Mouse (Mus musculus) layer of hippocampus, adult 8-10 months (tissue): Measurements from ENCODE around the gene Ypel5. TPM values are rescaled to one million over a fixed set of nuclear protein-coding genes. Genes with fewer than 3 reads are reported as not detected.

Experiments used
- DNase-seq, 2 experiments: peaks; one replicate each; pipeline ENCODE4 v3.0.0; 2022; ENCODE audit warnings: low spot score in 2 of 2
- total RNA-seq, 4 experiments: library from RNA; stranded (reverse); gene quantifications; 2 replicates each; pipeline ENCODE4 v1.2.4; 2022

Gene Ypel5
- total RNA-seq: 100 to 1,000 TPM in 1 of 4 experiments, 10 to 100 TPM in 3; 84.4 to 103 (median 92.3) TPM

DNA sequence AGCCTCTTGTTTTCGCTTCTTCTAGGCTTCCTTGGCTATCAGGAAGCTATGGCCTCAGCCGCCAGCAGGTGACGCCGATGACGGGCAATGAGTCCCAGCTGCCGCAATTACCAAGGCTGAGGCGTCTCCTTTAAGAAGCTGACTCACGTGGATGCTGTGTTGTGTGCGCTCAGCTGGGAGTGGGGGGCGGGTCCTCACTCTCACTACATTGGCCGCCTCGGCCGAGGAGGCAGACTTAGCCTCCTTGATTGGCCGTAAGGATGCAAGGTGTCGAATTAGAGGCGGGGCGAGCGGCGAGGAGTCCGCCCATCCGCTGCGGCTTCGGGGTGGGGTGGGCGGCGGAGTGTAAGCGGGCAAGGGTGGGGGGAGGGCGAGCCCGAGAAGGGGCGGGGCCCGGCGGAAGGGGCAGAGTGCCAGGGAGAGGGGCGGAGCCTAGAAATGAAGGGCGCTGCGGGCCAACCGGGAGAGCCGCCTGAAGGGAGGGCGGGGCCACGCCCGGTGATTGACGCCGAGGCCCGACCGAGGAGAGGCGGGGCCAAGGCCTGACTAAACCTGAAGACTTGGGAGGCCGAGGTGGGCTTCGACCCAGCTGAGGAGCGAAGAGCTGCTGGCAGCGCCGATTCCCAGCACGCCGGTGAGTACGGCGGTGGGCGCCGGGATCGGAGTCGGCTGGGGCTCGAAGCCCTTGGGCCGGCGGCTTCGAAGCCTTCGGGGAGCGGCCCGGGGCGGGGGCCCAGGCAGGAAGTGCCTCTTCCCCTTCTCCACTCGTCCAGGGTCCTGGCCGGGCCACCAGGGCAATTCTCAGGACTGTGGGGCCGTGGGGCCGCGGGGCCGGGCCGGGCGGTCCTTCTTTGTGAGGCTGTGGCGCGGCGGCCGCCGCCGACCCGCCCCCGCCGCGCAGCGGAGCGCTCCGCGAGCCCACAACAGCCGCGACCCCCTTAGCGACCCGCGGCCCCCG lies at the start of gene Ypel5:
Ypel5 (plus strand) TSS at position 296 of the 958 bp plus-strand sequence.
- DNase-seq: peak; percentile 96 to 99

DNA sequence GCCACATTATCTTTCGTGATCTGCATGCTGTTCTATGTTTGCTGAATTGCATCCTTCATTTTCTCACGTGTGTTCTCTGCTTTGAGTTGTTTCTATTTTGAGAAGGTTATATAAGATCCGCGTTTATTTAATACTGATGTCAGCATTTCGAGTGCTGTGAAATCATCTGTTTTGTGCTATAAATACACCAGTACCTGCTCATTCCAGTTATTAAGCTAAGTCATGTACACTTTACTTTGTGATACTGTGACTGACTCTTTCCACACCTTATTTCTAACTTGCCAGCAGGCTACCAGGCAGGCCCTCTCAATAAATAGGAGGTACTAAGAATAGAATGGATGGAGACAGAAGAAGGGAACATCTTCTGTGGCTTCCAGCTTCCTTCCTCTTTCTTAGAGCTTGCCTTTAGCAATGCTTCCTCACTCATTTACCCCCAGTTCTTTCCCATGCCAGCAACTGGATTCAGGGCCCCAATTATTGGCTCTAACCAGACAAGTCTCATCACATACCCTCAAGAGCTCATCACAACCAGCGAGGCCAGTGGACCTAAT lies 48.3 kb upstream of the Ypel5 start:
- DNase-seq: no peak

DNA sequence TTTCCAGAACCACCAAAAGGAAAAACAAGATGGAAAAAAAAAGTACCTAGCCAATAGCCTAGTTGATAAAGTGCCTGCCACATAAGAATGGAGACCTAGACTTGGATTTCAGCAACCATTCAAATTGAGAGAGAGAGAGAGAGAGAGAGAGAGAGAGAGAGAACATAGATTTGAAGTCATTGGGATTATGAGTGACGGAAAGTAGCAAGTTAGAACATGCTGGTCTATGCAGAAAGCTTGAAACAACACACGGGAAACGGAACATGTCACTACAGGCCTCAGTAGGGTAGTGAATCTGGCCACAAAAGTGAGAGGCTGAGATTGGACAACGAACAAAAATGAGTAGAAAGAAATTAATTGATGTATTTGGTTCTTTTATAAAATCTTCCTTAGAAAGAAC lies 43.0 kb upstream of the Ypel5 start:
- no peak for DNase-seq

DNA sequence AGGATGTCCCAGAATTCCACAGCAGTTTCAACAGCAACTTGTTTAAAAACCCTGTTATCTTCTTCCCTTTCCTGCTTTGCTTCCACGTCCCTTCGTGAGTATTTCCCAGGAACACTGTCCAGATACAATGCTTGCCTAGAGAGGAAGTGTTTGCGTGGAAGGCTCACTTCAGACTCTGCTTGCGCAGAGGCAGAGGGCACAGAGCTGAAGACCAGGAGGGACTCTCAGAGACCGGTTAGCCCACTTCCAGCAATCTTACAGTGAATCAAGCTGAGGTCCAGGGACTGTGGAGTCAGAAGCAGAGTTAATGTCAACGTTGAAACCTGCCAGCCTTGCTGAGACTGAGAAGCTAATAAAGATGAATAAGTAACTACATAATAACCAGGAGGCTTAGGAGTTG lies 41.6 kb upstream of the Ypel5 start:
- no peak for DNase-seq

DNA sequence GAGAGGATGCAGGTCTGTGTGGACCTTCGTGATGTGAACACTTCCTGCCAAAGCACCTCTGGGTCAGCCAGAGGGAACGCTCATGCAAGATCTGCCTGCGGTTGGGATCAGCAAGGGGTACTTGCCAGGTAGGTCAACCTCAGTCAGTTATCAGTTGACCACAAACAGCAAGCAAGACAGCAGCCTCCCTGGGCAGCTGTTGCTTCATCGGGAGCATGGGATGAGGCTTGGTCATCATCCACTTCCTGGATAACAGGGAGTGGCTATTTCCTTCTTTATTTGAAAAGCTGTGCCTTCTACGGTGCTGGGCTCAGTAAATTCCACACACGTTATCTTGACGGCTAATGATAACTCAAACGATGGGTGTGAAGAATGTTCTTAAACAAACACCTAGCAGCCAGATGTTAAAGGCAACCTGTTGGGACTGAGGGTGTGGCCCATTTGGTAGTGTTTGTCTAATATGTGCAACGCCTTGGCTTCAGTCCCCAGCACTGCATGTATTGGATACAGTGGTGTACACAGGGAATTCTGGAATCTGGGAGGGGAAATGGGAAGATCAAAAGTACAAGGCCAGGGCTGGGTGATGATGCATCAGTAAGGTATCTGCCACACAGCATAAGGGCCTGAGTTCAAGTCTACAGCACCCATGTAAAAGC lies 40.7 kb upstream of the Ypel5 start:
- DNase-seq: no peak

DNA sequence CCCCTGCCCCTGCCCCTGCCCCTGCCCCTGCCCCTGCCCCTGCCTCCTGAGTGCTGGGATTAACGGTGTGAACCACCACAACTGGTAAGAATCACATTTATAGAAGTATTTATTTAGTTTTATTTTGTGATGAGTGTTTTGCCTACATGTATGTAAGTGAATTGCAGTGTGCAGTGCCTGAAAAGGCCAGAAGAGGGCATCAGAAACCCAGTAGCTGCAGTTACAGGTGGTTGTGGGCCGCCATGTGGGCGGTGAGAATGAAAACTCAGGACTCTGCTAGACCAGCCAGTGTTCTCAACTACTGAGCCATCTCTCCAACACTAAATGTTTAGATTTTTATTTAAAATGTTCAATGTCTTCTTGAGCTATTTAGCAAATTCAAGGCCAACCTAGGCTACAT lies 39.7 kb upstream of the Ypel5 start:
- no peak for DNase-seq

DNA sequence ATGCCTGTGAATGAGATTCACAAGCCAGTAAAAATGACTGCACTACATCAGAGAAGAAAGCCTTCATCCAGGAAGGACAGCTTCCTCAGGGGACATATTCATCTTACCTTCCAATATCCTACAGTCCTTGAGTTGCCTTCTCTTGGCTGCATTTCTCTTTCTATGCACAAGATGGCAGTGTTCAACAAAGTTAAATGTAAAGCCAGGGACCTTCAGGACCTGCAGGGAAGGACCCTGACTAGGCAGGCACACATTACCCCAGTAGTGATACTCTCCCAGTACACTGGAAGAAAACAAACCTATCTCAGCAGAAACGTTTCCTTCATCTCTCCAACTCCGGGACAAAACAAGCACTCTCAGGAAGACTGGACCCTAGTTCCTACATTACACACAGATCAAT lies 38.4 kb upstream of the Ypel5 start:
- no peak for DNase-seq

DNA sequence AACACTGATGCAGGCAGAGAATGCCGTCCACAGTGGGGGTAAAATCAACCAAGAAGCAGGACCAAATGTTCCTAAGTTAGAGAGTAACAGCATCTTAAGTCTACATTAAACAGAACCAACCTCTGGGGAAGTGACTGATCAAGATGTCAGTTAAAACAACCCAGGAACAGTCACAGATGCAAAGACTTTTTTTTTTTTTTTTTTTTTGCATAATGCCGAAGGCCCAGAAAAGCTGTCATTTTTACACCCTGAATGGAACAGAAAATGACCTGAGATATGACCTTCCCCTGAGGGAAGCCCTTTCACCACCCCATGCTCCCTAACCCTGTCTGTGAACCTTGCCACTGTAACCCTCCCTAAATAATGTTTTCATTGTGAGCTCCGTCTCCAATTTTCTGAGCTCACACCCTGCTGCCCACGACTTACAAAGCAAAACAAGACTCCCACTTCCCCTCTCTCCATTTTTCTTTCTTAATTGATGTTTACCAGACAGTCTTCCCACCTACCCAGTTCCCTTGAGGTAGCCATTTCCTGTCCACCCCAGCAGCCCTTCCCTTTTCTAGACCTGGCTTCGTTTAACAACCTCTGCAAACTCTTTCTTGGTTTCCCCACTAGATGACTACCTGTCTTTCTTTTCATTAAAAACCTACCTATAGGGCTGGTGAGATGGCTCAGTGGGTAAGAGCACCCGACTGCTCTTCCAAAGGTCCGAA lies 26.2 kb upstream of the Ypel5 start:
- DNase-seq: no peak

DNA sequence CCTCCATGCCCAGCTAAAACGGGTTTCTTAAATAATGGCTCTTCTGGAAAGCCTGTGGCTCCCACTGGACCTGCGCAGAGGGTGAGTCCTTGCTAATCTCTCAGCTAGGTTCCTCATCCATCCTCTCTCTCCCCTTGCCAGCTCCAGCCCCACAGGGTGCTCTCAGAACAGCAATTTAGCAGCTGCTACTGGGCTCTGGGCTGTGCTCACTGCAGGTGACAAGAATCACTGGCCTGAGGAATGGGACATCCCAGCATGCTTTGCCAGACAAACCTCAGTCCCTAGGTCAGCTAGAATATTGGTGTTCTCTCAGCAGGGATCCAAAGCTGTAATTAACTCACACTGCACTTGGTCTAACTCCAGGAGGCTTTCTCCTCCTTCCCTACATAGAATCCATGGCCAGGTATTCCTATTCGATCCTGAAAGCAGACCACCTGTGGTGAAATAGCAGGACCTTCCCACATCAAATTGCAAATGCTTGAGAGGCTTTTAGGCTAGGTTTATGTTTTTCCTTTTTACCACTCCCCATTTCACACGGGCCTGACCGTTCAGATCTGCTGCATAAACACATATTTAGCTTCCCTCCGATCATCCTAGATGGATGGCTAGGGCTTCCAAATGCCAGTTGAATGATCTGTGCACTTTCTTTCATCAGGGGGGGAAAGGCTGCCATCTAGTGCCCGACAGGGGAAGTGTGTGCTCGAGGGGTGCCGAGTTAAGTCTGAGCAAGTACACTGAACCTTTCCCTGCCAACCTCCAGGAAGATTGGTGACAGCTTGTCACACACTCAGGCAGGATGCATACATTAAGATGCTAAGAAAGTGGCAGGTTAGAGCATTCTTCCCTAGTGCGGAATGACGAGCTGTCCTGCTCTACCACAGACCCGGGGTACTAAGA lies 22.6 kb upstream of the Ypel5 start:
- peak in 1 of 2 experiments; percentile 75 for DNase-seq

DNA sequence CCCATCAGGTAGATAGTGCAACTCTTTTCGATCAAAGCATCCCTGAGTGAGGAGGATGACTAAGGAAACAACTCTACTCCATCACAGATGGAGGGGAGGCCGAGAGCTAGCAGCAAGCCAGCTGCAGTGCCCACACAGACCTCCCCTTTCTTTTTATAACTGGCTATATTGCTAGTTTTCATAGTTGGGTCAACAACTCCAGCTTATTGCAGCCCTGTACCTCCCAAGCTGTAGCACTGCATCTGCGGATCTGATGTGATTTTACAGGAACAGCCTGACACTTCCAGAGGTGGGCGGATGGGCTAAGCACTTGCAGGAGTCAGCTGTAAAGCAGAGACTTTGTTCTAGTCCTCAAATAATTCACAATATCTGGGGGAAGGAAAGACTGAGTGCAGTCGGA lies 18.7 kb upstream of the Ypel5 start:
- DNase-seq: peak; percentile 39 to 45

DNA sequence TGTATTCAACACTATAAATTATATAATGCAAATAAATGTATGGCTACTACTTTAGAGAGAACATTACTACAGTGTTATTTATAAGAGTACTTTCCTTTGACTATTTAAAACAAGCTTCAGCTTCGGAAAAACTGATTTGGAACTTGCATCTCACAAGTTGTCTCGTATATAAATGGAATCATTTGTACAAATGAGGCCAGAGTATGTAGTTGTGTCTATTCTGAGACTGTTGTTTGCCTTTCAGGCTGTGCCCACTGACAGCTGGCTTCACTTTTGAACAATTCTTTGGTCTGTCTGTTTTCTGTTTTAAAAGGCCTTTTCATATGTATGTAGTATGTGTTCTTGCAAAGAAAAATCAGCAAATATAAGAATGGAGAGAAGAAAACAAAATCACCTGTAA lies 16.5 kb upstream of the Ypel5 start:
- no peak for DNase-seq

DNA sequence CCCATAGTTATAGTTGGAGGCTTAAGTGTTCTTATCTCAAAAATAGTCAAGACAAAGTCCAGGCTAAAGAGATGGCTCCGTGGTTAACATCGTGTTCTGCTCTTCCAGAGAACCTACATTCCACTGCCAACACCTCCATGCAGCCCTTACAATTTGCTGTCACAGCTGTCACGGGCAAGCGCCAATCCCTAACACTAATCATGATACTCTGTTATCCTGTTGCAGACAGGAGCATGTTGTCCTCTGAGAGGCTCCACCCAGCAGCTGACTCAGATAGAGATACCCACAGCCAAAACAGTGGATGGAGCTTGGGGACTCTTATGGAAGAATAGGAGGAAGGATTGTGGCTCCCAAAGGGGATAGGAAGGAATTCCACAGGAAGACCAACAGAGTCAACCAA lies 15.8 kb upstream of the Ypel5 start:
- no peak for DNase-seq

DNA sequence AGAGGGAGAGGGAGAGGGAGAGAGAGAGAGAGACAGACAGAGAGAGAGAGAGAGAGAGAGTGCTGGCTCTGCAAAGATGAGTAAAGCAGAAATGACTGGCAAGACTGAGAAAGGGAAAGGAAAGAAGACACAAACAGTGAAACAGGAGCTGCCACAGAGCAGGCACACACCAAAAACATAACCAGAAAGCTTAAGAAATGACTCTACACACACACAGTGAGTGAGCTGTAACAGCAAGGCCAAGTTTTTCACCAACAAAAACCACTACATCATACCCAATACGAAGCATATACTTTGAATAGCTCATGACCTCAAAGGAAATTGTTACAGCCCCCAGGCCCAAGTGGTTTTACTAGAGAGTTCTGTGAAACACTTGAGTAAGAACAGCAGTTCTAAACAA lies 14.3 kb upstream of the Ypel5 start:
- DNase-seq: no peak

DNA sequence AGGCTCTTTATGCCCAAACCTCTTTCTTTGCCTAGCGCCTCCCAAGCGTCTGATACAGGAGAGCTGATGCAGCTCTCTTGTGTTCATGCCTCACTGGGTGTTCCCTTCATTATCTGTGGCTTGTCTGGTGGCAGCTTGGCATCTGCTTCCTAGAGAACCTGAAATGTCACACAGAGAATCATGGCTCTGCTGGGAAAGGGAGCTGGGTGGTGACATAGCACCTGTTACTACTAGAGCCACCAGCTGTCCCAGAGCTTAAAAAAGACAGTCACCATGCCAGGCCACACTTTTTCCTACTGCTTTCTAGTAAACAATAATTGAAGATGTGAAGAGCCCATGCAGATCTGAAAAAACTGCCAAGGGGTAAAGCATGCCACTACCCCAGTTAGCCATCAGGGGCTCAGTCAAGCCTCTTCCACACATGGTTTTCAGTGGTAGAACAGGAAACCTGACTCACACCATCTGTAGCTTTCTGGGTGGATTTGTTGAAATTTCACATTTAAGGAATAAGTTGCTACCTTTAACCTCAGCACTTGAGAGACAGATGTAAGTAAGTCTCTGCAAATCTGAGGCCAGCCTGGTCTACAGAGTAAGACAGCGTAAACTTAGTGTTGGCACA lies 9.2 kb upstream of the Ypel5 start:
- DNase-seq: no peak

DNA sequence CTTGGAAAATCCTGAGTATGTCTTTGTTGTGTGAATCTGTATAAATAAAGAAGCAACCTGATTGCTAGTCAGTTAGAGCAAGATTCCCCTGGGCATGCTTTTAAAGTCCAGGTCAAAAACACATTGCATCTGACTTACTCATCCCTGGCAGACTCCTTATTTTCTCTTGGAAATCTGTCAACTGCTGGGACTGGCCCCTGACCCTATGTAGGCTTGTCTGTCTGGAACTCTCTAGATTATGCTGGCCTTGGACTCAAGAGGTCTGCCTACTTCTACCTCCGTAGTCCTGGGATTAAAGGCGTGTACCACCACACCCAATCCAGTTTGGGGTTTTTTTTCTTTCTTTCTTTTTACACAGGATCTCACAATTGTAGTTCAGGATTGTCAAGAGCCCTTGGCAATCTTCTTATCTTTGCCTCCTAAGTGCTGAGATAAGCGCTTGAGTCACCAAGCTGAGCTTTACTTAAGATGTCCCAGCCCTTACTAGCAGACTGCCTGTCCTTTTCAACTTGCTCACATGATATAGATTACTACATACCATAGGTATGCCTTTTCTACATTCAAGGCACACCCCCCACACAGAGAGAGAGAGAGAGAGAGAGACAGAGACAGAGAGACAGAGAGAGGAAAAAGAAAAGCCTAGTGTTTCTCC lies 8.1 kb upstream of the Ypel5 start:
- no peak for DNase-seq

DNA sequence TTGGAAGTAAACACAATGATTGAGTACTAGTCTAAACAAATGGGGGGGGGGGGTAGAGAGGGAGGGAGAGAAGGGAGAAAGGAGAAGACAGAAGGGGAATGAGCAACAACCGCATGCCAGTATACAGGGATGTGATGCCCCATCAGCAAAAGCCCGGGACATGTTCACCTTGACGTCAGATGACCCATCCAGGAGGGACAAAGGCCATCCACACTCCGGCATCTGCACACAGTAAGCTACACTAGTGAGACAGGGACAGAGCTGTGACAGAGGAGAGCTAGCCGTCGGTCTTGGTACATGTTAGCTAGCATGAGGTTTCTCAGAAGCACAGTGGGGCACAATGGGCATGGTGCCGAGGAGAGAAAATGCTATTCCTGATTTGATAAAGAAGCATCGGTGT lies 7.6 kb upstream of the Ypel5 start:
- DNase-seq: no peak

DNA sequence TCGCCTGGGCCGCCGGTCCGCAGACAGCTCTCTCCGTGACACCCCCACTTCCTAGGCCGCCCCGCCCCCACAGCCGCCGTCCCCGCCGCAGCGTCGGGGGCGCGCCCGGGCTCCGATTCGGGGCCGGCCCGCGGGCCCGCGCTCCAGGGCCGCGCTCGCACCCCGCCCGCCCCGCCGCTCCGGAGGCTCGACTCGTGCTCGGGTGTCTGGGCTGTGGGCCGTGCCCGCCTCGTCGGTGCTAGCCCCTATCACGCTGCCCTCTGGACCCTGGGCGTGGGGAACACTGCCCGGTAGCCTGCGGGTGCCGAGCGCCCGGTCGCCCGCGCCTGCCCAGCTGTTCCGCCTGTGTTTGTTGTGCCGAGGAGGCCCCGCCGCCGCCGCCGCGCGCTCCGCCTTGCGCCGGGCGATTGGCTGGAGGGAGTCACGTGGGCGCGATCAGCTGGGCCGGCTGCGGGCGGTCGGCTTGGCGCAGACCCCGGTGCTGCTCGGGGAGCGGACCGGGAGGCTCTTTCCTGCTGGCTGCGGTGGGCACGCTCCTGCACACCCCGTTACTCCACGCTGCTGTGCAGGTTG lies 973 bp downstream of the Ypel5 start:
- peak; percentile 83 to 91 for DNase-seq

DNA sequence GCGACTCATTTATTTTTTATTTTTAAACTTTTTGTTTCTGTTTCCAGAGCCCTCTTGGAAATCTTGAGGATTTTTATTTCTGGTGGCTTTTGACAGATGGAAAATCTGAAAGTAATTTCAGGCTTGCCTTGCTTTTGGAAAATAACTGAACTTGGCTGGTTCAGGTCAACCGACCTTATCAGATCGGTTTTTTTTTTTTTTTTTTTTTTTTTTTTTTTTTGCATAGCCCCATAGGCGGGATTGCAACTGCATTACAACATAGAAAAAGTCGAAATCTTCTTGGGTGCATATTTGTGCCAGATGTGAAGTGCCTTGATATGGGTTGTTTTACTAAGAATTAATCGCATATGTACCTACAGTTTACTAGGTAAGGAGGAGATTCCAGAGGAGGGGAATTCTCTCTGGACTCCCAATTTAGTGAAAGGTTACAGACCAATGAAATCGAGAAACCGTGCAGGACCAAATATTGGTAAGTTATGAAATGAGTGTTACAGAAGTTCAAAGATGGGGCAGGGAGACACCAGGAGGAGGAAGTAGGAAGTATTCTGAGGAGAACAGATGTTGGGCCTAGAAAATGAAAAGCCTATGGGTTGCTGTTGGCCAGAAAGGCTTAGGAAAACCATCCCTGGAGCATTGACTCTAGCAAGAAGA lies 1.7 kb downstream of the Ypel5 start:
- no peak for DNase-seq

DNA sequence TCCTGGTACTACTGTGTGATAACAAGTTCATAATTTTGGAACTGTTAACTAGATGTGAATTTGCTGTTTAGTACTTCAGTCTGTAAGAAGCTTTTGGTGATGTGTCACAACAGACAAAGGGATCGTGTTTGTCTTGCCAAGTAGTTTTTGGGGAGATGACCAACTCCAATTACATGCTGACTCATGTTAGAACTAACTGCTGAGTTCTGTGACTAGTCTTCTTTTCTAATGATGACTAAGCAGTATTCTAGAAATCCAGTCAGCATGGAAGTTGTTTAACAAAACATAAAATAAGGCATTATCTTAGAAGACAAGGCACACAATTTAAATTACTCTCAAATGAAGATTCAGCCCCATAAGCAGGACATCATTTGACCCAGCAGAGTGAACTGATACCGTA lies 2.7 kb downstream of the Ypel5 start:
- no peak for DNase-seq
